8 mouse cellular contexts compared by ENCODE assay signal in the genomic region with DNA sequence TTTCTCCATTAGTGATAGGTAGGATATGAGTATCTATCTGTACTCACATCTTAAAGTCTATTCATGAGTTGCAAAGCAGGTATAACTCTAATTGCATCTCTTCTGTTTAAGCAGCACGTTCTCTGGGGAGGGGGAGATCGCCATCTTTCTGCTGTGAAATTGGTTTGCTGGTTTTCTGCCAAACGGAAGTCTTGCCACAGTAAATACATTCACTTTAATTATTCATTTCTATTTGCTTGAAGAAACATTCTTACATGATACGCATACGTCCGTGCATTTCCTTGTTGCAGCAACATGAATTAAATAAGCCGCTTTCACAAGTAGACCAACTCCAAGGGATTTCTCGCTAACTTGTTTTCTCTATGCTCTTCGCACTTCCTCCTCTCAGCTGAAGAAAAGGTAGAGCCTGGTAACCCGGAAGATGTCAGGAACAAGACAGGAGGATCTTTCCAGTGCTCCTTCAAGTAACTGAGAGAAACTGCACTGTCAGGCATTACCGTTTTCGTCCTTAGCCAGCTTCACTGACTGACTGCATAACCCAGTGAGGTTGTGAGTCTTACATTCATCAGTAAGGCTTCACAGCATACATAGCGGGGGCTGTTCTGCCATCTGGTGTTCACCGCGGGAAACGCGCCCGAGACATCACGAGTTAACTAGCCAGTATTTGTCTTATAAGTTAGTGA. TPM values are rescaled to one million over a fixed set of nuclear protein-coding genes. Genes with fewer than 3 reads are reported as not detected.
DNase-seq lines count a peak whose midpoint lies in the region; ATAC-seq and TF ChIP-seq lines count a peak whose summit lies in the region.

No protein-coding gene starts in this region.

- peak; percentile 97 for TF ChIP-seq CTCF in hindbrain, postnatal 0 days (IDR thresholded peaks at IDR 0.05; ENCODE audit: low read depth)

- peak; percentile 70 for DNase-seq in T-cell, adult 2 months (ENCODE audit: low spot score)
- DNase-seq in cerebellum, postnatal 10 days = peak; percentile 88 to 89
- DNase-seq in frontal cortex, postnatal 36 days (ENCODE audit: low spot score in 2 of 2) = peak; percentile 79 to 90
- peak; percentile 92 for DNase-seq in hindbrain, postnatal 0 days (ENCODE audit: low spot score)
- DNase-seq in left cerebral cortex, adult 11 months (ENCODE audit: low spot score) = peak; percentile 74
- peak; percentile 91 to 93 for DNase-seq in right cerebral cortex, adult 2 months (ENCODE audit: low spot score in 2 of 2)
- DNase-seq in urinary bladder, postnatal 14 days (ENCODE audit: low spot score) = peak; percentile 80

- no peaks in the 10 kb centered on the region for H3K36me3 ChIP-seq in hindbrain, postnatal 0 days (ENCODE audit: insufficient read depth, low read length)

- WGBS in hindbrain, postnatal 0 days = 25% methylated on average over 19 of the region's 19 CpGs

- H3K9ac ChIP-seq in hindbrain, postnatal 0 days (replicated peaks; ENCODE audit: low read length) = no peak overlapping the region

- peak overlapping the region; percentile 30 for H3K4me2 ChIP-seq in hindbrain, postnatal 0 days (ENCODE audit: low read depth, low read length)

- no peaks in the 10 kb centered on the region for H3K4me1 ChIP-seq in hindbrain, postnatal 0 days (ENCODE audit: insufficient read depth, low read length)

- H3K4me3 ChIP-seq in hindbrain, postnatal 0 days (ENCODE audit: low read length) = no peak overlapping the region

- H3K27me3 ChIP-seq in hindbrain, postnatal 0 days (ENCODE audit: insufficient read depth, low read length) = no peaks in the 10 kb centered on the region

- H3K27ac ChIP-seq in hindbrain, postnatal 0 days = no peak overlapping the region

- ATAC-seq in hindbrain, postnatal 0 days = peak; percentile 86
- peak; percentile 92 for ATAC-seq in megakaryocyte, adult 5-6 weeks (ENCODE audit: poor library complexity, severe bottlenecking)

- H3K9me3 ChIP-seq in hindbrain, postnatal 0 days (ENCODE audit: low read length) = no peaks in the 10 kb centered on the region

RNA-seq across cellular contexts. Expression of a gene that starts 34.1 kb away (rescaled TPM):
- total RNA-seq in hindbrain, postnatal 0 days (2014; rRNA removed) = 24.4 and 25.0 TPM in 2 replicates
- 7.4 and 8.0 TPM in 2 replicates for polyA plus RNA-seq in hindbrain, postnatal 0 days (2015; fragmentation: Nextera tagmentation; extraction: Ambion mirVana)
- 6.4 and 6.9 TPM in 2 replicates for total RNA-seq in megakaryocyte, adult 5-6 weeks (2015)
- 1.6 and 4.3 TPM in 2 replicates for total RNA-seq in megakaryocyte, adult 5-6 weeks (2017)

RNA-seq across cellular contexts. Expression of a gene that starts 34.7 kb away (rescaled TPM):
- total RNA-seq in hindbrain, postnatal 0 days (2014; rRNA removed) = 0.22 TPM in 1 of 2 replicates, not detected in the other
- 0.56 and 1.0 TPM in 2 replicates for polyA plus RNA-seq in hindbrain, postnatal 0 days (2015; fragmentation: Nextera tagmentation; extraction: Ambion mirVana)
- not detected in 2 replicates for total RNA-seq in megakaryocyte, adult 5-6 weeks (2015)
- total RNA-seq in megakaryocyte, adult 5-6 weeks (2017) = not detected in 2 replicates

RNA-seq across cellular contexts. Expression of a gene that starts 47.2 kb away (rescaled TPM):
- 2.9 and 10.7 TPM in 2 replicates for total RNA-seq in hindbrain, postnatal 0 days (2014; rRNA removed)
- polyA plus RNA-seq in hindbrain, postnatal 0 days (2015; fragmentation: Nextera tagmentation; extraction: Ambion mirVana) = 8.3 and 11.2 TPM in 2 replicates
- total RNA-seq in megakaryocyte, adult 5-6 weeks (2015) = 0.82 and 1.6 TPM in 2 replicates
- 0.07 and 0.65 TPM in 2 replicates for total RNA-seq in megakaryocyte, adult 5-6 weeks (2017)
